Comparison of ENCODE assay signal across 20 mouse cellular contexts in genomic region chr12:8338918-8339317, GRCm38 (mm10). TPM values are rescaled to one million over a fixed set of nuclear protein-coding genes. Genes with fewer than 3 reads are reported as not detected.
DNase-seq lines count a peak whose midpoint lies in the region; ATAC-seq lines count a peak whose summit lies in the region.
"Had no signal": no experiment of that assay in that cellular context is flagged by ENCODE, and none has a peak within 500 bp of the region (broad histone marks: within the 10 kb centered on the region; RNA-seq: fewer than 3 reads in every experiment).

No protein-coding gene starts in this region.

- 79% methylated on average over 8 of the region's 8 CpGs for whole genome bisulfite sequencing in forebrain, embryonic 10.5 days
- 67% methylated on average over 8 of the region's 8 CpGs for WGBS in forebrain, embryonic 15.5 days
- WGBS in heart, embryonic 13.5 days, result 50% methylated on average over 8 of the region's 8 CpGs
- 63% methylated on average over 8 of the region's 8 CpGs for WGBS in midbrain, embryonic 12.5 days
- 52% methylated on average over 8 of the region's 8 CpGs for WGBS in midbrain, embryonic 13.5 days
- 85% methylated on average over 8 of the region's 8 CpGs for WGBS in limb, embryonic 10.5 days

- H3K4me2 ChIP-seq in forebrain, embryonic 15.5 days (replicated peaks), result no peak overlapping the region
- H3K4me2 ChIP-seq in heart, embryonic 13.5 days, result no peak overlapping the region
- H3K4me2 ChIP-seq in midbrain, embryonic 12.5 days (replicated peaks), result no peak overlapping the region
- H3K4me2 ChIP-seq in midbrain, embryonic 13.5 days (replicated peaks), result no peak overlapping the region
- H3K4me2 ChIP-seq: liver, embryonic 12.5 days; lung, embryonic 14.5 days had no signal

- H3K4me1 ChIP-seq in forebrain, embryonic 10.5 days, result peaks cover 34% of the 10 kb centered on the region
- no peaks in the 10 kb centered on the region for H3K4me1 ChIP-seq in forebrain, embryonic 15.5 days
- peaks cover 41% of the 10 kb centered on the region for H3K4me1 ChIP-seq in heart, embryonic 13.5 days
- H3K4me1 ChIP-seq in midbrain, embryonic 12.5 days, result peaks cover 27% of the 10 kb centered on the region
- peaks cover 25% of the 10 kb centered on the region for H3K4me1 ChIP-seq in midbrain, embryonic 13.5 days (replicated peaks)
- H3K4me1 ChIP-seq in limb, embryonic 10.5 days, result peaks cover 20% of the 10 kb centered on the region

- H3K27ac ChIP-seq in forebrain, embryonic 10.5 days, result peak overlapping the region; percentile 85
- H3K27ac ChIP-seq in forebrain, embryonic 15.5 days (replicated peaks), result no peak overlapping the region
- H3K27ac ChIP-seq in heart, embryonic 13.5 days (replicated peaks), result peak overlapping the region; percentile 75
- H3K27ac ChIP-seq in midbrain, embryonic 12.5 days (replicated peaks), result peak overlapping the region; percentile 52; the same call in 1 of the 2 replicates
- H3K27ac ChIP-seq in midbrain, embryonic 13.5 days, result no peak overlapping the region
- peak overlapping the region; percentile 53; the same call in 1 of the 2 replicates for H3K27ac ChIP-seq in limb, embryonic 10.5 days
- H3K27ac ChIP-seq: liver, embryonic 12.5 days had no signal

- DNase-seq in forebrain, embryonic 10.5 days (ENCODE audit: extremely low spot score, low spot score), result no peak
- DNase-seq in heart, postnatal 4 days, result no peak
- DNase-seq in limb, embryonic 10.5 days (ENCODE audit: low spot score), result no peak
- DNase-seq in embryo, embryonic 10.5 days (ENCODE audit: low spot score), result no peak
- DNase-seq: cerebellum, adult 9-11 months; gastrocnemius, postnatal 14 days; lung, postnatal 4 days; right cerebral cortex, adult 18-20 months had no signal

- H3K9me3 ChIP-seq in forebrain, embryonic 10.5 days, result no peaks in the 10 kb centered on the region
- H3K9me3 ChIP-seq in forebrain, embryonic 15.5 days, result no peaks in the 10 kb centered on the region
- H3K9me3 ChIP-seq in heart, embryonic 13.5 days, result no peaks in the 10 kb centered on the region
- no peaks in the 10 kb centered on the region for H3K9me3 ChIP-seq in midbrain, embryonic 12.5 days
- H3K9me3 ChIP-seq in midbrain, embryonic 13.5 days, result no peaks in the 10 kb centered on the region
- no peaks in the 10 kb centered on the region for H3K9me3 ChIP-seq in limb, embryonic 10.5 days (replicated peaks)
- H3K9me3 ChIP-seq: liver, embryonic 12.5 days had no signal

- peaks cover 55% of the 10 kb centered on the region for H3K36me3 ChIP-seq in forebrain, embryonic 10.5 days (replicated peaks)
- peaks cover 14% of the 10 kb centered on the region; the same call in 1 of the 2 replicates for H3K36me3 ChIP-seq in forebrain, embryonic 15.5 days
- H3K36me3 ChIP-seq in heart, embryonic 13.5 days, result peaks cover 65% of the 10 kb centered on the region
- peaks cover 12% of the 10 kb centered on the region for H3K36me3 ChIP-seq in midbrain, embryonic 12.5 days
- H3K36me3 ChIP-seq in midbrain, embryonic 13.5 days, result peaks cover 35% of the 10 kb centered on the region
- H3K36me3 ChIP-seq in limb, embryonic 10.5 days, result peaks cover 65% of the 10 kb centered on the region

- H3K9ac ChIP-seq in forebrain, embryonic 15.5 days (replicated peaks), result no peak overlapping the region
- H3K9ac ChIP-seq in heart, embryonic 13.5 days, result peak overlapping the region; percentile 53; the same call in 1 of the 2 replicates
- 0 out of 2 replicates have a peak overlapping the region, but pooled peaks have one; percentile 24 for H3K9ac ChIP-seq in midbrain, embryonic 12.5 days (replicated peaks)
- H3K9ac ChIP-seq in midbrain, embryonic 13.5 days (replicated peaks), result no peak overlapping the region
- H3K9ac ChIP-seq: liver, embryonic 12.5 days; lung, embryonic 14.5 days had no signal

- no peak overlapping the region for H3K4me3 ChIP-seq in forebrain, embryonic 10.5 days
- no peak overlapping the region for H3K4me3 ChIP-seq in forebrain, embryonic 15.5 days
- H3K4me3 ChIP-seq in heart, embryonic 13.5 days, result no peak overlapping the region
- no peak overlapping the region for H3K4me3 ChIP-seq in midbrain, embryonic 12.5 days
- H3K4me3 ChIP-seq in midbrain, embryonic 13.5 days (replicated peaks), result no peak overlapping the region
- H3K4me3 ChIP-seq in limb, embryonic 10.5 days, result no peak overlapping the region
- H3K4me3 ChIP-seq: liver, embryonic 12.5 days had no signal

- ATAC-seq in forebrain, embryonic 15.5 days (replicated peaks), result no peak
- no peak for ATAC-seq in heart, embryonic 13.5 days (ENCODE audit: extremely low read depth, insufficient number of reproducible peaks, low FRiP score, low TSS enrichment)
- ATAC-seq in midbrain, embryonic 12.5 days (ENCODE audit: low FRiP score, low read depth), result no peak
- no peak for ATAC-seq in midbrain, embryonic 13.5 days
- ATAC-seq: CD4-positive, CD25-positive, alpha-beta regulatory T cell, adult 4 months had no signal

- no peaks in the 10 kb centered on the region for H3K27me3 ChIP-seq in forebrain, embryonic 10.5 days (ENCODE audit: poor library complexity, severe bottlenecking)
- H3K27me3 ChIP-seq in forebrain, embryonic 15.5 days, result no peaks in the 10 kb centered on the region
- no peaks in the 10 kb centered on the region for H3K27me3 ChIP-seq in heart, embryonic 13.5 days (replicated peaks)
- H3K27me3 ChIP-seq in midbrain, embryonic 12.5 days, result no peaks in the 10 kb centered on the region
- no peaks in the 10 kb centered on the region for H3K27me3 ChIP-seq in midbrain, embryonic 13.5 days
- H3K27me3 ChIP-seq in limb, embryonic 10.5 days (ENCODE audit: low read depth, poor library complexity, severe bottlenecking), result no peaks in the 10 kb centered on the region
- H3K27me3 ChIP-seq: liver, embryonic 12.5 days had no signal

RNA-seq across cellular contexts. Expression of gene Hs1bp3, which starts 25.7 kb away (rescaled TPM):
- 15.3 and 17.8 TPM in 2 replicates for polyA plus RNA-seq in forebrain, embryonic 10.5 days (2016; fragmentation: Nextera tagmentation; extraction: Ambion mirVana)
- 11.0 and 11.6 TPM in 2 replicates for polyA plus RNA-seq in forebrain, embryonic 15.5 days (2015; fragmentation: Nextera tagmentation; extraction: Ambion mirVana)
- polyA plus RNA-seq in heart, embryonic 13.5 days (2015; fragmentation: Nextera tagmentation; extraction: Ambion mirVana), result 14.3 and 15.6 TPM in 2 replicates
- 10 to 100 TPM in 1 of 2 experiments, 1 to 10 TPM in 1; 7.2 to 11.0 TPM for total RNA-seq in heart, postnatal 4 days (2021)
- polyA plus RNA-seq in midbrain, embryonic 12.5 days (2016; fragmentation: Nextera tagmentation; extraction: Ambion mirVana), result 11.3 and 11.4 TPM in 2 replicates
- 7.7 and 9.0 TPM in 2 replicates for polyA plus RNA-seq in midbrain, embryonic 13.5 days (2015; fragmentation: Nextera tagmentation; extraction: Ambion mirVana)
- polyA plus RNA-seq in limb, embryonic 10.5 days (2016; fragmentation: Nextera tagmentation; extraction: Ambion mirVana), result 18.4 and 19.5 TPM in 2 replicates

RNA-seq across cellular contexts. Expression of gene Gdf7, which starts 37.2 kb away (rescaled TPM):
- polyA plus RNA-seq in forebrain, embryonic 10.5 days (2016; fragmentation: Nextera tagmentation; extraction: Ambion mirVana), result 0.11 TPM in 1 of 2 replicates, not detected in the other
- 0.13 and 0.19 TPM in 2 replicates for polyA plus RNA-seq in forebrain, embryonic 15.5 days (2015; fragmentation: Nextera tagmentation; extraction: Ambion mirVana)
- not detected in 2 replicates for polyA plus RNA-seq in heart, embryonic 13.5 days (2015; fragmentation: Nextera tagmentation; extraction: Ambion mirVana)
- under 1 TPM; 0.19 to 0.25 TPM for total RNA-seq in heart, postnatal 4 days (2021)
- 0.74 and 1.2 TPM in 2 replicates for polyA plus RNA-seq in midbrain, embryonic 12.5 days (2016; fragmentation: Nextera tagmentation; extraction: Ambion mirVana)
- 0.43 and 0.58 TPM in 2 replicates for polyA plus RNA-seq in midbrain, embryonic 13.5 days (2015; fragmentation: Nextera tagmentation; extraction: Ambion mirVana)
- polyA plus RNA-seq in limb, embryonic 10.5 days (2016; fragmentation: Nextera tagmentation; extraction: Ambion mirVana), result 0.13 and 0.14 TPM in 2 replicates
- total RNA-seq: adrenal gland, adult 18-20 months; gastrocnemius, postnatal 14 days; MEL; monocyte, adult 5-6 weeks had no signal
- polyA plus RNA-seq: CD4-positive, CD25-positive, alpha-beta regulatory T cell, adult 4 months; heart, postnatal 0 days; intestine, embryonic 14.5 days; liver, embryonic 12.5 days; lung, embryonic 14.5 days had no signal

Comparison
In these comparisons a context has a peak if more than half of its experiments do, and no peak if none do; other contexts are left out.
1. H3K27ac ChIP-seq: peak in forebrain, embryonic 10.5 days (single experiment), heart, embryonic 13.5 days (single experiment), midbrain, embryonic 12.5 days (single experiment) and limb, embryonic 10.5 days (single experiment); none in forebrain, embryonic 15.5 days (single experiment) and midbrain, embryonic 13.5 days (single experiment).
2. H3K9ac ChIP-seq: peak in heart, embryonic 13.5 days (single experiment) and midbrain, embryonic 12.5 days (single experiment); none in forebrain, embryonic 15.5 days (single experiment) and midbrain, embryonic 13.5 days (single experiment).